Mouse (Mus musculus) forelimb bud, embryonic 11.5 days (tissue): Measurements from ENCODE around the gene Ccdc149.
A peak's percentile ranks its signal among the peaks of the same experiment; 100 is the strongest.

Source experiments
- DNase-seq: peaks from one replicate; pipeline ENCODE4 v3.0.0-alpha.2; 2012; ENCODE audit warnings: low read depth, low spot score

Gene Ccdc149

DNA sequence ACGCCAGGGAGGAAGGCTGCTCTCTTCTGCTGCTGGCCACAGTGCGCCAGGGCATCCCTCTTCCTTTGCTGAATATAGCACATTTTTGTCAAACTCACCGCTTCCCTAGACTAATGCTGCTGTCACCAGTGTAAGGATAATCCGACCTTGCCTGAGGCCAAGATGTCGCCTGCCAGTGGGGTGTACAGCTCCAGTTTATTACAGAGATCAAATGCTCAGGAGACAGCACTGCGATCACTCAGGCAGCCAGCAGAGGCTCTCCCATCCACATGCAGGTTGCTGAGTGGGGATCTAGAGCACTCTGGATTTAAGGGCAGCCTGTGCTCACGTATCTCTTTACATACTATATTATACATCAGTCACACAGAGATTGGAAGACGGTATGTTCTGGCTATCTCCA, 22.1 kb downstream of the Ccdc149 start:
- no peak for DNase-seq

DNA sequence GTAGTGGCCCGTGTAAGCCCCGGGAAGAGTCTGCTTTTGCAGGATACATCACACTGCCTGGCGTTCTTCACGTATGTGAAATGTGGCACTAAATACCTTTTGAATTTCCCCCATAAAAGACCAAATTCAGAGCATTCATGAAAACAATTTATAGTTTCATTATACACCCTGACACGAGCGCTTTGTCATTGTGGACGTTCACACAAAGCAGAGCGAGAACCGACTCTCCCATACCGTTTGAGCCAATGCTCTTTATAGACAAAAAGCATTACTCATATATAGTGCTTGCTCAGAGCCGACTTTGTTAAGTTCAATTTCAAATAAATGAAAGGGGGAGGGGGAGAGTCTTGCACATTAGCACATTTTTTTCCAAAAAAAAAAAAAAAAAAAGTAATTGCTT, 31.0 kb downstream of the Ccdc149 start:
- DNase-seq = no peak

DNA sequence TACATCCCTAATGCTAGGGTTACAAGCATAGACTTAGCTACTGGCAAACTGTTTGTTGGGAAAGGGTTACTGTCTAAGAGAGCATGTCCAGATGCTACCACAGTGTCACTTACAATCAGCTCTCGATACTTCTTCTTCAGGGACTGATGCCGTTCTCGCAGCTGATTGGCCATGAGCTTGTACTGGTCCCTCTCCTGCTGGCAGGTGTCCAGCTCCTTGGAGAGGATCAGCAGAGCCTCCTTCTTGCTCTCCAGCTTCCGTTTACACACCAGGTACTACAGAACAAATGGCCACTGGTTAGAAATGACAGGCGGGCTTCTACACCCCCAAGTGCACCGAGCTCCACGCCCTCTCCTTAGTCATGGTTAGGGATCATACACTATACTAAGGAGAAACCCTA, 32.4 kb downstream of the Ccdc149 start:
- DNase-seq = no peak

DNA sequence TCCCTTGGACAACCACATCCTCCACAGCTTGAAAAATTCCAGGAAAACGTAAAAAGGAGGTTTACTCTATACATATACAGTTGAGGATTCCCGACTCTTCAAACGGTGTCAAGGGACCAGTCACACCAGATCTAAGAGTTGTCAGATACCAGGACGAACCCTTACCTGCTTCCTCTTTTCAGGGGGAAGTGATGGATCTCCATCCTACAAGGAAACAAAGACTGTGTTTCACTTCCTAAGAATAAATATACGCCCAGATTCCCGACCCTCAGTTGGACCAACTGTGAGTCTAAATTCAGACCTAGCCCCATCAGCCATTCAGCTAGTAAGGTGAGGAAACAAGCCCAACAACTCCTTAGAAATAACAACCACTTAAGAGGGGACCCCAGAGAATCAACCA, 35.8 kb downstream of the Ccdc149 start:
- DNase-seq = no peak

DNA sequence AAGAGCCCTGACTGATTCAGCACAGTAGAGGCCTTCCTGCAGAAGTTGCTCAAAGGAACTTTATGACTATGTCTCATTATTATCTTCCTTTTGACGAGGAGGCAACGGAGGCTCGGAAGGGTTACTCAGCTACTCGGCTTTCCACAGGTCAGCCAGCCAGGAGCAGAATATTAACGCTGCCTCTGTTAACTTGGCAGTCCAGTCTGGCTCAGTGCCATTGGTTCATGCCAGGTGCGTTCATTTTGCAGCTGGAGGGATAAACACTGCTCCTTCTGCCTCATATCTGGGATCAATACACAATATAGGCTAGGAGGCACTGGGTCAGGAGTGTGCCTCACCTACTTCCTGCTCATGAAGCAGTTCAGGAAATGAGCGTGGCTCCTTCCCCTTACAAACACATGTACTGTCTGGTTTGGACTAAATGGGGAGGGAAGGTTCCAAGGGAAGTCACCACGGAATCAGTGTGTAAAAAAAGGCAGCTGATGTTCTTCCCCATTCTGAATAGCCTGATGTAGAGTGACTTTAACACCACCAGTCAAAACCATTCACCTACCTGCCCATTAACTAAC, 40.0 kb downstream of the Ccdc149 start:
- no peak for DNase-seq

DNA sequence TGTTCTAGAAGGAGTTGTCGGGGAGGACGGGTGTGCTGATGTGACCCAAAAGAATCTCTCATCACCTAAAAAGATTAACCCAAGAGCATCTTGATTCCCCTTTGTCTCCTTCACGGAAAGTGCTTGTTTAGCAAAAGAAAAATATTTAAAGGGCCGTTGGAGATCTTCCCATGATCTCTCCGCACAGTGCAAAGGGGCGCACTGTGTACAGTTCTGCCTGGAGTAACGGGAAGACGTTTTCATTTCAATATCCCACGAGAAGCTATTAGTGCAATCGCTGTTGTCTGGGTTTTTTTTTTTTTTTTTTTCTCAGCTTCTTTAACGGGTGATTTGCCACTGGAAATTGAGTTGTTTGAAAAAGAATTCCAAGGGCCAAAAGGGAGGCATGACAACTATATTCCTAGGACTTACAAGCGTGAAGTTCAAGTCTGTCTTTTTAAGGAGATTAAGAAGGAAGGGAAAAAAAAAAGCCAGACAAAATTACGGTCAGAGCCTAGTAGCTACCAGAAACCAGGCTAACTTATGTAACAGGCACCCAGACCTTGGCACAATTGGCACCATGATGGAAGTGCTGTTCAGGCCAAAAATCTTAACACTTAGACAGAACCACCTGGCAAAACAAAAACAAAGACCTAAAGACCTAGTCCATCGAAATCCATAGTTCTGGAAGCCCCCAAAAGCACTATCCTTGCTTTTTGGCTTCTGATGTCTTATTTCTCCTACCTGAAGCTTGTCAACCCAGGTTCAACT, 41.4 kb downstream of the Ccdc149 start:
- no peak for DNase-seq

DNA sequence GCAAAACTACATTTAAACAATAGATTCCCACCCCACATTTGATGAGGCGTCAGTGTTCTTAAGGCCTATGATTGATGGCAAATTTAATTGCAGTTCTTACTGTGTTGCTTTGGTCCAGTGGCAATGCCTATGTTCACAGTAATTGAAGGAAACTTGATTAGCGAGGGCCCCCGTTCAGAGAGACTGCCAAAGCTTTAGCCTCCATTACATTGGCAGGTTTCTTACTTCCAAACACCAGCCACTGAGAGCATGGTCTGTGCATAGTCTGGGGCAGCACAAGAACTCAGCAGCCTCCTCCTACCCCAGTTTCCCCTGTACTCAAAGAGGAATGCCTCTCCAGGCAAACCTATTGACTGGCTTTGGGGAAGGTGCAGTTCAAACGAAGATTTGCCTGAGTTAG, 42.7 kb downstream of the Ccdc149 start:
- no peak for DNase-seq

DNA sequence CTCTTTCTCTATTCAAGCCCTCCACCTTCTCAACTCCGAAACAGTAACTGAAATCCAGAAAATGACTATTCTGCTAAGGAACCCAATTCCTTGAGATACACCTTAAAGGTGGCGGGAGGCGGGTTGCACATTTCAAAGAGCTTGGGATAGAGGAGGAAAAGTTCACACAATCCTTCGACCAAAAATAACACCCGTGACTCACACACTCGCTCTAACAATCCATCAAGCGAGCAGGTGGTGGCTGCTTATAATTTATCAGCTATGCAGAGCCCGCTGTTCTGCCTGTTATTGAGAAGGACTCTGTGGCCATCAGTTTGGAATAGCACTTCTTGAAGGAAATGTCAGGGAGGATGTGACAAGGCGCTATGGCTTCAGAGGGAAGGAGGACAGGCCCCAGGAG, 45.5 kb downstream of the Ccdc149 start:
- DNase-seq = no peak

DNA sequence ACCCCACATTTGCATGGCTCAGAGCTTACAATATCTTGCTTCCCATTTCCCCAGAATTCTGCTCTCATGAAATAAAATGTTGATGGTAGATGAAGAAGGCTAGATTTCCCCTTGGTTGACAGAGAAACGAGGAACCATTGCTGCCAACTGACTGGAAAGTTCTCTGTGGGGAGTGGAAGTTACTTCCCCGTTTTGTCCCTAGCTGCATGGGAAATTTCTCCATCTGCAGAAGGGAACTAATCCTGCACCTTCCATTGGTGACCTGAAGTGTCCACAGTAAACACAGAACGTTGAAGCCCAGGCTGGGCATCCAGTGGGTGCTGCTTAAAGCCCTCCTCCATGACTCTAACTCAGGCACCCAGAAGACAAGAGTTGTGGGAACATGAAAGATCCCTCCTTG, 47.4 kb downstream of the Ccdc149 start:
- DNase-seq = no peak

DNA sequence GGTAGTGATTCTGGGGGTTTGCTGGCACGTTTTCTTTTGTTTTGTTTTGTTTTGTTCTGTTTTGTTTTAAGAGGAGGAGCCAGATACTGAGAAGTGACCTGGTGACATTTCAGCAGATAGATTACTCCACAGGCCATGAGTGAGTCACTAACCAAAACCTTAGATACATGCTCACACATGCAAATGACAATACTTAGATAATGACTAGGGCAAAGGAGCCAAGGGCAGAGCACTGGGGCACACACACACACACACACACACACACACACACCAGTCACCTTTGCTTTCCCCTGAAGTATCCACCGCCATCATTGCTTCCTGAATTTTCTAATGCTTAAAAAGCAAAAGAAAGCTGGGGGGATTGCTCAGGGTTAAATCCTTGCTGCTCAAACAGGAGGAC, 54.8 kb downstream of the Ccdc149 start:
- DNase-seq = no peak

DNA sequence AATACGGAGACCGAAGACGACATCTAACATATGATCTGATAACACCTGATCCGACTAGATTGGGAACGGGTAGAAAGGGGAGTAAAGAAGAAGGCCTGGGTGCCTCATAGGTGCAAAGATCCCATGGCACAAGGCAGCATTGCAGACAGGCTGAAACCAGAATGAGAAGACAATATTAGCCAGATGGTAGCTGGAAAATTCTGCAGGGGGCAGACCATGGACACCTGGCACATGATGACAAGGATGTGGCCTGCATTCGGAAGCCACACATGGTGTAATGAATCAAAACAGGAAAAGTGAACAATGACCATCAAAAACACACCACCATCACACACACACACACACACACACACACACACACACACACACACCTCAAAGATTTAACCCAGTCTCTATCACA, 55.4 kb downstream of the Ccdc149 start:
- DNase-seq = no peak

DNA sequence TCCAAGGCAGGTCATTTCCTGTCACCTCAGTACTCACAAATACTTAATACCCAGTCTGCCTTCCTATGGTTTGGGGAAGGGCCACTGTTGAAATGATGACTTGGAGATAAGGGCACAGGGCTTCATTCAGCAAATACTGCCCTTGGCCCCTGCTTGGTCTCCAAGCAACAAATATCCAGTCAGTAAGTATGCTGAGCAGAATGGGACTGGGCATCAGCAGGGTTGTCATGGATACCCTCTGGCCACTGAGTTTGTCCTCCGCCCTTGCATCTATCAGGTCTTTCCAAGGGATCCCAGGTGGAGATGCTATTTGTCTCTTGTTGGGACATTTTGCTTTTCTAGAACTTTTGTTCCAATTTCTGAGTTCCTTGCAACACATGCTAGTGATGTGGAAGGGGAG, 56.1 kb downstream of the Ccdc149 start:
- no peak for DNase-seq

DNA sequence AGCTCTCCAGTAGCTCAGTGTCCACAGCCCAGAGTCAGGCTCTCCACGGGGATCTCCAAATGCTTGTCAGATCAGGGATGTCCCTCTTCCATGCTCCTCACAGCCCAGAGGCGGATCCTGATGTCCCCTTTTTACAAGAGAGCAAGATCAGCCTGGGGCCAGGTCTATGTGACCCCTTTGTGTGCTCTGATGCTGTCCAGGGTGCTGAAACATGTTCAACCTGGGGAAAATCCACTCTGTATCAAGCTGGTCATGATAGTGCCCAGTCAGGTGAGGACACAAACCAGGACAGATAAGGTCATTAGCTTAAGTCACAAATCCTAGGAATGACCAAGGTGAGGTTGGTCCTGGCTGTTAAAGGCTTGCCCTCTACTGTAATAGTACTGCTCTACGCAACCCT, 59.8 kb downstream of the Ccdc149 start:
- peak; percentile 69 for DNase-seq

DNA sequence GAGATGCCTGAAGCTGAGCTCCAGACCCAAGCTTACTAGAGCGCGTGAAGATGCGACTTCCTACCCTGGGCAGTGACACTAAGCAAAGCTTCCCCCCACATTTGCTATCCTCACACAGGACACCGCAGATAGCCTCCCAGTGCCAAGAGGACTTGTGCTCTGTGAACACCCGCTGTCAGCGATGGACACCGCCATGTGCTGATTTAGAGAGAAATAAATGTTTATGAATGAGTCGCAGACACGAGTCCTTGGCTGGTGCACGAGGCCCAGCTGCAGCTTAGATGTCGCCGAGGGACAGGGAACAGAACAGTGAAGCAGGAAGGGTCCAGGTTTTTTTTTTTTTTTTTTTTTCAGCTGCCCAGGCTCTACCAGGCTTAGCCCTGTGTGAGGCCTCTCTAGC, 61.1 kb downstream of the Ccdc149 start:
- no peak for DNase-seq

DNA sequence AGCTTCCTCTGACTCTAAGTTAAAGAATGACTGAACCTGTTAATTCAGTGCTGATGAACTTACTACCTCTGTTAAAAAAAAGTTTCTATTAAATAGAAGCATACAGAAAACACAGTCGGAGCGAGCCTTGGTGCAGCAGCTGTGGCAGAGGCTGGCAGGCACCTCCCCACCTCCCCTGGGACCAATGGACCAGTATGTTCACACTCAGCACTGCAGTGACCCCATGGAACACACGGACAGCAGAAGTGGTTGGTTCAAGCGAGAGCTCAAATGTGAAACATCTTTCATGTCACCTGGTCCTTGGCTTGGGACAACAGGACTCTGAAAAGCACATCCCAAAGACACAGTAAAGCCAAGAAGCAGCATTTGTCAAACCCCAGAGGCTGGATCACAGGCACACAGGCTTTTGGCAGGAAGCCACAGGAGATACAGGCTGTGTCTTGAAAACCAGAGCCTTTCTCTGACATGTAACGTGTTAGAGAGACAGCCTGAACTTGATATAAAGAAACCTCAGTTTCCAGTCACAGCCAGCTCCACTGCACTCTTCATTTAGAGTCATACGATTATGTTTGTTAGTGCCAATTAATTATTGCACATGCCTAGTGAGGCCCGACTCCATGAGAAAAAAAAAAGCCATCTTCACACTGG, 62.5 kb downstream of the Ccdc149 start:
- DNase-seq = no peak

DNA sequence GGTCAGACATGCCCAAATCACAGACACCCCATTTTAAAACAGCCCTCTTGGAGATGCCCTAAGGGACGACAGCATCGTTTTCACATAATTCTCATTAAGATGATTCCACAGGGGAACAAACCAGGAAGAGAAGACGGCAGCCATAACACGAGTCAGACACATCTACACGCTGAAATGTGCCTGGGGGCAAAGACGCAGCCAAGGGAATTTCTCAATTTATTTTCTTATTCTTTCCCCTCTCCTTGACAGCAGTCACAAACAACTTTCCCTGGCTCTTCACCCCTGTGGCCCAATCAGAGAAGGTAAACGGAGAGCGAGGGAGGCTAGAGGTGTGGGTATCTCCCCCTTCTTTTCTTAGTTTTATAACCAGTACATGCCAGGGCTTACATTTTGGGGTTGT, 66.9 kb downstream of the Ccdc149 start:
- no peak for DNase-seq

DNA sequence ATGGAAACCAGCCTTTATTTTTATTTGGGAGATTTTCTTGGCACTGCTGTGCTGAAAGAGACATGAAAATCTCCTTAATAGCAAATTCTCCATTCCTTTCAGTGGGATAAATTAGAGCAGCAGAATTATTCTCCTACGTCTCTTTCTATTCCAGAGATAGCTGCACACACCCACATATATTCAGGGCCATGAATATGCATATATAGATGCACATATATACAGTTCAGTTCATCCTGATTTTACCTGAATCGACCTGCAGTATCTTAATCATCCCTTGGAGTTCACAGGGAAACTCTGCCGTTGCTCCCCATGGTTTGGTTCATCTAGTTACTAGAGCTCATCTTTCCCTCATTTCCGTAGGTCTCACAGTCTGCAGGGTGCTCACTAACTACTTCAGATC, 77.6 kb downstream of the Ccdc149 start:
- DNase-seq = no peak

DNA sequence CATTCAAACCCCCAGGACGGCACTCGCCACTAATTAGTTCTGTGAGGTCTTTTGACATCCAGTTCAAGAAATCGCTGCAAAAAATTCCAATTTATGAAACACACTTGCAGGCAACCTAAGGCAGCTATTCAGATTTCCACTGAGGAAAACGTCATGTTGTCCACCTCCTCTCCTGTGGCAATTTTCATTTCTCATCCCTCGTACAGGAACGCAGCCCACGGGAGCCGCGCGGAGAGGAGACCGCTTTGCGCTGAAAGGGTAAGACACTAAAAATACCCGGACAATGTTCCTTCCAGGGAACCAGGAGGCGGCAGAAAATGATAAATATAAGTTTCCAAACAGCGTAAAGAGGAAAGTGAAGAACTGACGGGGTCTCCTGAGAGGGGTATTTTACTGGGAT, 79.8 kb downstream of the Ccdc149 start:
- no peak for DNase-seq

DNA sequence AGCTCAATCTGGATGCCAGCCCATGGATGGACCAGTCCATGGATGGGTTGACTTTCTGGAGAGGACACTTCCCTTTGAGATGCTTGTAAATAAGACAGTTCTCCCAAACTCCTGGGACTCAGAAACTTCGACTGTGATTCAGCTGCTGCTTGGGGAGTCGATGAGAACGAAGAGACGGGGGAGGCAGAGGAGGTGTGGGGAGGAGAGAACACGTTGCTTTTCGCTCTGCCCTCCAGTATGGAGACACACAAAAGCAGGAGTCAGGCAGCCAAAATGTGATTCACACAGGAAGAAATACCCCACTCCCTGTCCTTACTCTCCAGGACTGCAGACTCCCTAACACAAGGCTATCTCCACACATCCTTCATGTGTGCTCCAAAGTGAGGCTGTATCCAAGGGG, 80.9 kb downstream of the Ccdc149 start:
- DNase-seq = no peak

DNA sequence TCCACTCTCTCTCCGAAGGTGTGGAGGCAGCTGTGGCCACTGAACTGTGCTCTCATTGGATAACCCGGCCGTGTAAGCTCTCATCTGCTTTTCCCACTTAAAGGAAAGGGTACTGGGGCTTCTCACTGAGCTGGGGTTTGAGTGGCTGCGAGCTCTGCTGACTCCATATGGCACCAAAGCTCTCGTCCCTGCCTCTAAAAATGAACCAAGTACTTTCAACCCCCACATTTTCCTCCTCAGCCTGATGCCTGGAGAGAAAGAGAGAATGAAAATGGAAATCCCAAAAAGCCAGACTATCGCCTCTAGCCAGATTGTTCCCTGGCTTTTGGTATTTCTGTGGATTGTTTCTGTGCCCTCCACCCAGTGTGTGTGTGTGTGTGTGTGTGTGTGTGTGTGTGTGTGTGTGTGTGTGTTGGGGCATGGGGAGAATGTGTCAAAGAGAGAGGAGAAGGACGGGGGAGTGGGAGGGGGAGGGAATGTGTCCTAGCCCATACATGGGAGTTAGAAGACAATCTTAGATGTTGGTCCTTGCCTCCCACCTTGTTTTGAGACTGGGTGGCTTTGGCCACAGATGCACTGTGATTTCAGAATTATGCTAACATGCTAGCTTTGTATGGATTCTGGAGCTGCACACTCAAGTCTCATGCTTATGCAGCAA, 83.1 kb downstream of the Ccdc149 start:
- DNase-seq = no peak

DNA sequence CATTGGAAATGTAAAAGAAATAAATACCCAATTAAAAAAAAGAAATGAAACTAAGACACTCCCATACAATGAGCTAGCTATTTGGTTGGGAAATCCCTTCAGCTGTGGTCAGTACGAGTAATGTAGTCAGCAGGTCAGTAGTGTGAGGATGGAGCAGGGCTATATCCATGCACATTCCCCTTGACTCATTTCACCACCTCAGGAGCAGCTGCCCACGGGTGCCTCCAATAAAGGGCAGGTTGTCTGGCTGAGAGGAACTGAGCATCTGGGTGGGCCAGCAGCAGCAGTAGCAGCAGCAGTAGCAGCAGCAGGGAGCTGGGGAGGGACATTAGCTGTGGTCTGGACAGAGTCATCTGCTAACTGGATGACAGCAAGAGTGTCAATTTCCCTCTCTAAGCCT, 85.3 kb downstream of the Ccdc149 start:
- no peak for DNase-seq

DNA sequence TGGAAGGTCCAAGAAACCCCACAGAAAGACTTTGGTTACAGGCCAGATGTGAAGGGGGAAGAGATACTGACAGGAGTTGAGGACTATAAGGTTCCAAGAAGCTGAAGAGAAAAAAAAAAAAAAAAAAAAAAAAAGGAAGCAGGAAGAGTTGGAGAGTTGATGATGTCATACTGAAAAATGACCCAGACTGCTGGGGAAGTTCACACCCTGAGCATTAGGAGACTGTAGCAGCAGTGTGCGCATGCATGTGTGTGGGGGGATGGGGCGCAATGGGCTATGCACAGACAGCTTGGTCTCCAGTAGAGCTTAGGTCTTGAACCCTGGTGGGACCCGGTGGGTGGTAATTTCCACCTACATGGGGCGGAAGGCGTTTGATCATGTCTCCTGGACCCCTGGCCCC, 87.6 kb downstream of the Ccdc149 start:
- DNase-seq = no peak

DNA sequence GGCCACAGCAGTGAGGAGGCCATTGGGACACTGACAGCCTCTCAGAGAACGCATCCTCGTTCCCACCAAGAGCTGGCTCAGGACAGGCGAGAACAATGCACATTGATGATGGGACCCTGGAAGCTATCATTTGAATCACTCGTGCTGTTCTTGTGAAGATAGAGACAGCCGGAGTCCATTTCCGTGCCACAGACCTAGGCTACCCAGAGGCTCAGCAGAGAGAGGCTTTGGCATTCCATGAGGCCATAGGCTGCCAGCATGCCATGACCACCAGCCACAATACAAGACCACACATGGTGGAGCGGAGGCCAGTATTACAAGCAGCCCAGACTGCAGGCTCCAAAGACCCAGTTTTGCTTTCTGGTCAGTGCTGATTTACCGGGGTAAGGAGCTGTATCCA, 88.5 kb downstream of the Ccdc149 start:
- no peak for DNase-seq
